Mouse (Mus musculus): Measurements from ENCODE around the gene Lmbrd2. TPM values are rescaled to one million over a fixed set of nuclear protein-coding genes. Genes with fewer than 3 reads are reported as not detected.
"Not testable (repeated sequence)": the region's sequence is repeated elsewhere in the genome, so short reads cannot be mapped to it uniquely, and the experiment has no call there.

Lmbrd2 gene
- total RNA-seq, 1 experiment from 2014 or later = 23.7 TPM

DNA sequence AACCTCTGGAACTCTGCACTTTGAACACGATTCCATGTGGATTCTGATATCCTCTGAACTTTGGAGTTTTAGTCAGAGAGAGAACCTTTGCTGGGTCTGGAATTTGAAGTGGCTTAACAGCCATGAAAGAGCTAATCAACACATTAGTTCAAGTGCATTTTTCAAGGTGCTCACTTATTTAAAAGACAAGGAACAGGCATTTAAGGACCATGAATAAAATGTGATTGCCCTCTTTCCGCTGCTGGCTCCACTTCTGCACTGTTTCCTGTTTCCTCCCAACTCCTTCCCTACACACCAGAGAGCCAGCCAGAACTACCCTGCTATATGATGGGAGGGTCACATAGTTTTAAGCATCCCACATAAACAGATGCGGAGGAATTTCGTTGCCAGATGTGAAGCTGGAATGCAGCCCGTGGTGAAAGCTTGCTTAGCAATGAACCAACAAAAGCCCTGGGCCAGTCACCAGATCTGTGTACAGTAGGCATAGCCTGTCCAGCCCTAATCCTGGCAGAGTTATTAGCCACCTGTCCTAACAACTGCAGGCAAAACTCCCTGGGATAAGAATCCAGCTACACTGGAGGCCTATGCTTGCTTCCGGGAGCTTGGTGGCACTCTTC lies 5.4 kb upstream of the Lmbrd2 start:
- DNase-seq = no peak

DNA sequence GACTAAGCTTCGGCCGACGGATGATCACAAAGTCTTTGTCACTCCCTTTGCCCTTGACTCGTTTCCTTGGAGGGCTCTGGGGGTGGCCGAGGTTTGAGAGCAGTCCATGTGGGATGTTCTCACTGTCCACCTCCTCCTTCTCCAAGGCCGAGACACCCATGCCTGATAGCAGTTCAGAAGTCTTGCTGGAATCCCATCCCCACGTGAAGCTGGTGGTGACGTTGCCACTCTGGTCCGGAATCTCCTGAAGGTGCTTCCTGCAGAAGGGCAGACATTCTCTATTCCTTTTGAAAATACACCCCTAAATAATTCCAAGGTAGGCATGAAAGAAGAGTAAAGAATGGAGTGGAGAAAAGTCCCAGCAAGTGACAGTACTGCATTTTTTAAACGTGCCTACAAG lies 903 bp upstream of the Lmbrd2 start:
- DNase-seq = no peak

DNA sequence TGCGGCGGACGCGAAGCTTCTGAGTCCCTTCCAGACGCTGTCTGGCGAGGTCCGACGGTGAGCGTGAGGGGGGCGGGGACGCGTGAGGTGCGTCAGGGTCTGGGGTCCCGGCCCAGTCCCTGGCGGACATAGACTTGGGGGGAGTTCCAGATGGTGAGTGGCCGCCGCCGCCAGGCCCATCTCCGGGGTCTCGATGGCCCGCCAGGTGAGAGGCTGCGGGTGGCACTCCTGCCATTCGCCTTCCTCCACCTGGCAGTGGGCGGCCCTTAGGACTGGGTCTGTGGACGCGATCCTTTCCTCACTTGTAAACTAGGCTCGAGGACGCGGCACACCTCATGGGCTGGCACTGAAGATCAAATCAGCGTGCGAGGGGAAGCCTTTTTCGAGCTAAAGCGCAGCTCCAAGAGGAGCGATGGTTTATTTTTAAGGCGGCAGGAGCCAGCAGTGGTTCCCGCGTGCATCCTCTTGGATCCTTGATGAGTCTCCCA lies 378 bp downstream of the Lmbrd2 start:
- peak; percentile 31 for DNase-seq

DNA sequence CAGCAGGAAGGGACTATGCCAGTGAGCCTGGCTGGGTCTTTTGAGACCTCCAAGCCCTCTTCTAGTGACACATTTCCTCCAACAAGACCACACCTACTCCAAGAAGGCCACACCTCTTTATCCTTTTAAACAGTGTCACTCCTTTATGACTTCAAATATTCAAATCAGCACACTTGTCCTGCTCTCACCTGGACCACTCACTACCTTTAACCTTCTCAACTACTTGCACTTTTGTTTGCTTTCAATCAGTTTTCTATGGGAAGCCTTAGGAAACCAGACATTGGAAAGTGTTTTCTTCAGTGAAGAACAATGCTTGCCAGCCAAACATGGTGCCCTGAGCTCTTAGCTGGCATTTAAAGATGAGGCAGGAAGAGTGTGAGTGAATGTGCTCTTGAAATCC lies 15.0 kb downstream of the Lmbrd2 start, which contains the start of gene Skp2:
Gene Skp2, minus strand, starts transcription at position 101 of the 400 bp plus-strand sequence.
- no peak for DNase-seq

DNA sequence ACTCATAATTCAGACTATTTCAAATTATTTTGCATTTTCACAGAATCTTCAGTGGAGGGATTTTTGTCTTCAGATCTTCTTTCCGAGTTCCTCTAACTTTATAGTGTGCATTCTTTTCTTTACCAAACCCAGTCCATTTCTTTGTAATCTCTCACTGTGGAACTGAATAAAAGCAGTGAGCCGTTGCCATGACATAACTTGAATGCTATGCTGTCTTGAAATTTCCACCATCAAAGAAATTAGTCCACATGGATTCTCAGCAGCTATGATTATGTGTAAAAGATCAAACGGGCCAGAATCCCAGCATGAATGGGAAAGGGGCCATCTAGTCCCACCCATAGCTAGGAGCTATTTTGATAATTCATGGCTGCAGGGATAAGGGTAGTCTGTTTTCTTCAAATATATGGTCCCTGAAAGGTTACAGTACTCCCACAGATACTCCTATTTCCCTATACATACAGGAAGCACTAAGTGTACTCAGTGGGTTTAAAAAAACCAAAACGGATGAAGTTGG lies 22.3 kb downstream of the Lmbrd2 start:
- no peak for DNase-seq

DNA sequence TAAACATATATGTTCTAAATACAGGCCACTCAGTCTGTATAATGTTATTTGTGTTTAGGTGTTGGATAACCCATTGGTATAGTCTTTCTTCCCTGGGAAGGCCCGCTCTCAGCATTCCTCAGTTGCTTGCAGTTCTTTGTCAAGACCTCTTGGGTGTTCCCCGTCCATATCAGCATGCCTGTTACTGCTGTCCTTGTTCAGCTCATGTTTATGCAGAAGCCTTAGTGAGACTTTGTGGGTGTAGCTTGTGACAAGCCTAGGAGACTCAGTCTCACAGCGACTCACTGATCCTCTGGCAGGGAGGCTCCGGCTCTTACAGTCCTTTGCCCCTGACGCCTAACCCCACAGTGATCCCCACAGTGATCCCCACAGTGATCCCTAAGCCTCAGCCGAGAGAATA lies 23.8 kb downstream of the Lmbrd2 start:
- no peak for DNase-seq

DNA sequence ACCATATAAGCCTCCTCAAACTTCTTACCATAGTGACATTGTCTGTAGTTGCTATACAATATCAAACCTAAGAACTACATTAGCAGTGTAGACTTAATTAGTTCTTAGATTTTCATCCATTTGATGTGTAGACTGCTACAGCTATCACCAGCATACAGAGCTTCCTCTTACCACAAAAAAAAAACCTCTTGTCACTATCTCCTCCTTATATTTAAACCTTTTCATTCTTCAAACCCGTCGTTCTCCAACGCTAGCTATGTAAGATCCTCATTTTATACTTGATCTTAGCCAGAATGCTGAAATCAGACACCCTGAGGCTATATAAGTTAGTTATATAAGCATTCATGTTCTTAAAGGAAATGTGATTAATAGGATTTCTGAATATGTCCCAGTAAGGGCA lies 36.7 kb downstream of the Lmbrd2 start:
- no peak for DNase-seq

DNA sequence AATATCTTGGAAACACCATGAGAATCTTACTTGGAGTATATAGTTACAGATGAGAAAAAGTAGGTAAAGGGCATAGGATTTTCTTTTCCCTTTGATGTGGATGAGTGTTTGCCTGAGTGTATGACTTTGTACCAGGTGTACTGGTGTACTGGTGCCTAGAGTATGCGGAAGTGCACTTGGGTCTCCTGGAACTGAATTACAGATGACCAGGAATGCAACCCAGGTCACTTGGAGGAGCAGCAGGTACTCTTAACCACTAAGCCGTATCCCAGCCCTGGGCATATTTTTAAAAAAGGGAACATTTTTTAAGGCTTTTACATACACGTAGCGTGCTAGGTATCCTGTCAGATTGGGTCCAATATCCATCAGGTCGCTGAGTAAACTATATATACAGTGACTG lies 43.6 kb downstream of the Lmbrd2 start:
- no peak for DNase-seq

DNA sequence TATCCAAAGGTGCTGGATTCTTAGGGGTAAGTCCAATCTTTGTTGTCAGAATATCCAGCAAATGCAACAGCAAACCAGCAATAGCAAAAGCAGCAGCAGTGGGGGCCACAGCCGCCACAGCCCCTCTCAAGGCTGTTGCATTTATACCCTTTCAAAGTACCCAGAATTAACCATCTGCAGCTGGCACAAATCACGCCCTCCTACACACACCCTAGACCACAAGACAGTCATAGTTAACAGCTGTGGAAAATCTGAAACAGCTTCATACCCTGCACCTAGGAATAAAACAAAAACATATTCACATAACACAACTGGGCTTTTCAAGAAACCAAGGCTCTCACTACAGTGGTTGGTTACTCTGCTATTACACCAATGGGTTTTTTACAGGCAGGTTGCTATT lies 49.4 kb downstream of the Lmbrd2 start:
- DNase-seq = no peak

DNA sequence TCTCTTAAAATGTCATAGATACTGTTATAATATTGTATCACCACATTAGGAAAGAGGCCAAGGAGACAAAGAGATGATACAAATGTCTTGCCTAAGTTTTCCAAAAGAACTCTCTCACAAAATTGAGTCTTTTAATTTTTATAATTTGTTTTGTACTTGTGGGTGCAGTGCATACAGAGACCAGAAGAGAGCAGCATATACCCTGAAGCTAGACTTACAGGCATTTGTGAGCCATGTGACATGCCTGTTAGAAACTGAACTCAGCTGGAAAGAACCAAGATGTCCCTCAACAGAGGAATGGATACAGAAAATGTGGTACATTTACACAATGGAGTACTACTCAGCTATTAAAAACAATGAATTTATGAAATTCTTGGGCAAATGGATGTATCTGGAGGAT lies 52.3 kb downstream of the Lmbrd2 start:
- not testable (repeated sequence) for DNase-seq

DNA sequence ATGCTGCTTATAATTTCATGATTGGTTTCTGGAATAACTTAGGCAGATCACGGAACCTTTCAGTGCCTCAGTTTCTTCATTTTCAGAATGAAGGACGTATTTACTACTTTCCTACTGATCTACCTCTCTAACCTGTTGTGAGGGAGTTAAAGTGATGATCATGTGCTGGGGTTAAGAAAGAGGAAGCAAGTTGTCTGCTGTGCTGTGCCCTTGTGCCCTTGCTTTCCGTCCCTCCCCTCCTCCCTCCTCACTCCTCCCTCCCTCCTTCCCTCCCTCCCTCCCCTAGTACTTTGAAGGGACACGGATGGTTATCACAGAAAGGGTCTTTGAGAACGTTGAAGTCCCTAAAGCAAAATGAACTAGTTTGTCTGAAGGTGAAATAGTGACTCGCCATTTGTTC lies 58.1 kb downstream of the Lmbrd2 start:
- DNase-seq = no peak

DNA sequence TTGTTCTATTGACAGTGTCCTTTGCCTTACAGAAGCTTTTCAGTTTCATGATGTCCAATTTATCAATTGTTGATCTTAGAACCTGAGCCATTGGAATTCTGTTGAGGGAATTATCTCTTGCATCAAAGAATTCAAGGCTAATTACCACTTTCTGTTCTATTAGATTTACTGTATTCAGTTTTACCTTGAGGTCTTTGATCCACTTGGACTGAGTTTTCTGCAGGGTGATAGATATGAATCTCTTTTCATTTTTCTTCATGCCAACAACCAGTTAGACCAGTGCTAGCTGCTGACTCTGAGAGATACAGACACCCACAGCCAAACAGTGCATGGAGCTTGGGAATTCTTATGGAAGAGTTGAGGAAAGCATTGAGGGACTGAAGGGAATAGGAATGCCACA lies 71.5 kb downstream of the Lmbrd2 start:
- no peak for DNase-seq

DNA sequence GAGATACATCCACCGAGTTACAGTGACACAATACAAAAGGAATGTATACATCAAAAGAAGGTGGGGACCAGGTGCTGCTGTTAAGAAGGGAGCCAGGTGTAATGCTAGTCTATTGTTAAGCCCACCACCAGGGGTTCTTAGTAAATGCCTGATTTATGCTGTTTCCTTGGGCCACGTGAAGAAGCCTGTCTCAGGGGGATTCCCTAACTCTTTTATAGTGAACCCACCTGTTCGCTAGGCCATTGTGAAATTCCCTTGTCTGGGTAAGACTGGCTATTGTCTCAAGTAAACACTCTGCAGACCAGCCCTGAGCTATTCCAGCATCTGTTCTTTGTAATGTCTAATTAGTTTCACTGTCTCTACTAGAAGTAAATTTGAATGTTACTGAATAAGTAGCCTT lies 72.7 kb downstream of the Lmbrd2 start:
- DNase-seq = not testable (repeated sequence)

DNA sequence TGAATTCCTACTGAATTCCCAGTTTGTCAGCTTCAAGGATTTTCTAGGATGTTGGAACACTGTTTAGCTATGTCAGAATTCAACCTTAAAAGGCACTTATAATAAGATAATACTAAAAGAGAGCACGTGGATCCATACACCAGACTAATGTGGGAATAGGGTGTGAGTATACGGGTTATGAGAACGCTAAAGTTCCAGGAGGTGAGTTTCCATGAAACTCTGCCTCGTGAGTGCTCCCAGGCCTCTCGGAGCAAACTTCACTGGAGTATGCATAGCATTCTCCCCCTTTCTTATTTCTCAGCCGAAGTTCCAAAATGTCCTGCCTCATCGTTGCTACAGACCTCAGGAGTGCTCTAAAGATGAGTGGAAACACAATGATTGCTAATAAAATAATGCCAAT lies 73.1 kb downstream of the Lmbrd2 start:
- not testable (repeated sequence) for DNase-seq

DNA sequence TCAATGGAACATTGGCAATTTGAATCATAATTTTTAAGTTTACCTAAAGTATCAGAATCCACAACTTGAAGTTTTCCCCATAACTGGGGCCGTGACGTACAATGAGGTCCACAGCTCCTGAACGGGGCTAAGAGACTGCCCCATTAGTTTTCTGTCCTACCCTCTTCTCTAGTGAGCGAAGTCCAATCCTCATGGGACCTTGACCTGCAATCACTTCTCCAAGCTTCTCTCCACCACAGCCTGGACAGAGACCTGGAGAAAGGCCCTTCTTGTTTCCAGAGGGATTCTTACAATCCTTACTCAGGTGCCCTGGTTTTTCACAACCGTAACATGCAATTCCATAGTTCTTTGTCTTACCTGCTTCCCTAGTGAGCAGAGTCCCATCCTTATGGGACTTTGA lies 76.1 kb downstream of the Lmbrd2 start:
- no peak for DNase-seq

DNA sequence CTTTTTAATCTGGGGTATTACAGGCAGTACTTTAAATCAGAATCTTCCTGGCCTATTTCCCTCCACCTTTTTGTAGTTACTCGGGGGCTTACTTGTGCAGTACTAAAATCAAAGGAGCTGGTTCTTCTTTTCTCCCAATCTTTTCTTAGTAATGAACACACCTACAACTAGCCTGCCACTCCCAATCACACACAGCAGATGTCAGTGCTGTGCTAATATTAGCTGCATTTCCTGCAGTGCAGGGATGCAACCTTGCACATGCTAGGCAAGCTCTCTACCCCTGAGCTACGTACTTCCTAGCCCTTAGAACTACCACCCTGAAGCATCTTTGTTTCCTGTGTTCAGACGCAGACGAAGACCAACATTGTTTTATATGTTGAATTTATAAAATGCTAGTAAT lies 90.6 kb downstream of the Lmbrd2 start:
- not testable (repeated sequence) for DNase-seq

DNA sequence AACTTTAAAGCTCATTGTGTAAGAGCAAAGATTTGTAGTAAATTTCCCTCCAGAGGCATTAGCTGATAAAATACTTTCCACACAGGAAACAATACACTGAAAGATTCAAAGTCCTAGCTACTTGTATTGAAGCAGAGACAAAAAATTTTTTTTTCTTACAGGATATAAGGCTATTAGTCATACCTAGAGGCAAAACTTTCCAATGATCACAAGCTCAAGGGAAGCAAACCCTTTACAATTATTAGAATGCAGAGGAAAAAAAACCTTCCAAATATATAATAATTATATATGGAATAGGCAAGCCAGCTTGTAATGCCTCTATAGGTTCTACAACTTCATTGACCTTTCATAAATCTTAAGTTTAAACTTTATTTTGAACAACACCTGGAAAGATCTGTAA lies 106.0 kb downstream of the Lmbrd2 start:
- DNase-seq = no peak

Other genes with a start within 250 kb of the Lmbrd2 start
- not detected in 2 replicates for gene Ranbp3l, start 172.6 kb upstream of the Lmbrd2 start, total RNA-seq (2021)
- 73.3 and 79.6 TPM in 2 replicates for gene Nadk2, start 69.3 kb upstream of the Lmbrd2 start, total RNA-seq (2021)
- 4.5 and 5.9 TPM in 2 replicates for gene Skp2, start 14.9 kb downstream of the Lmbrd2 start, total RNA-seq (2021)
- not detected in 2 replicates for gene Ugt3a1, start 136.3 kb downstream of the Lmbrd2 start, total RNA-seq (2021)
- 0.24 and 0.52 TPM in 2 replicates for gene Ugt3a2, start 195.0 kb downstream of the Lmbrd2 start, total RNA-seq (2021)

All from adrenal gland, postnatal 25 days (tissue).